18 mouse cellular contexts compared by ENCODE assay signal in genomic region chr2:45356558-45357170, GRCm38 (mm10).
A peak's percentile ranks its signal among the peaks of the same experiment; 100 is the strongest.
DNase-seq lines count a peak whose midpoint lies in the region; ATAC-seq lines count a peak whose summit lies in the region.
"Had no signal": no experiment of that assay in that cellular context is flagged by ENCODE, and none has a peak within 500 bp of the region (broad histone marks: within the 10 kb centered on the region; RNA-seq: fewer than 3 reads in every experiment).

No protein-coding gene starts in this region.

- no peak overlapping the region for H3K4me3 ChIP-seq in kidney, embryonic 16.5 days (ENCODE audit: low read length)
- H3K4me3 ChIP-seq in midbrain, embryonic 16.5 days (ENCODE audit: low read depth, low read length): no peak overlapping the region
- H3K4me3 ChIP-seq in midbrain, embryonic 10.5 days: no peak overlapping the region
- H3K4me3 ChIP-seq in forebrain, embryonic 12.5 days (replicated peaks): no peak overlapping the region
- H3K4me3 ChIP-seq: heart, adult 2 months; neural tube, embryonic 13.5 days had no signal

- no peaks in the 10 kb centered on the region for H3K36me3 ChIP-seq in kidney, embryonic 16.5 days (ENCODE audit: insufficient read depth, low read length)
- H3K36me3 ChIP-seq in midbrain, embryonic 16.5 days (ENCODE audit: control insufficient read depth, insufficient read depth, low read length): no peaks in the 10 kb centered on the region
- H3K36me3 ChIP-seq in midbrain, embryonic 10.5 days: no peaks in the 10 kb centered on the region
- H3K36me3 ChIP-seq in forebrain, embryonic 12.5 days (replicated peaks): no peaks in the 10 kb centered on the region
- H3K36me3 ChIP-seq: G1E; neural tube, embryonic 13.5 days had no signal

- 70% methylated on average over 8 of the region's 8 CpGs for WGBS in kidney, embryonic 16.5 days
- 67% methylated on average over 8 of the region's 8 CpGs for WGBS in midbrain, embryonic 16.5 days
- 86% methylated on average over 8 of the region's 8 CpGs for WGBS in midbrain, embryonic 10.5 days
- WGBS in forebrain, embryonic 12.5 days: 26% methylated on average over 8 of the region's 8 CpGs

- H3K4me2 ChIP-seq in kidney, embryonic 16.5 days (replicated peaks; ENCODE audit: low read depth, low read length): no peak overlapping the region
- H3K4me2 ChIP-seq in midbrain, embryonic 16.5 days (ENCODE audit: low read length): no peak overlapping the region
- 0 out of 2 replicates have a peak overlapping the region, but pooled peaks have one; percentile 15 for H3K4me2 ChIP-seq in forebrain, embryonic 12.5 days
- H3K4me2 ChIP-seq: neural tube, embryonic 13.5 days had no signal

- H3K27ac ChIP-seq in kidney, embryonic 16.5 days (ENCODE audit: low read length): no peak overlapping the region
- no peak overlapping the region for H3K27ac ChIP-seq in midbrain, embryonic 16.5 days (ENCODE audit: low read length)
- H3K27ac ChIP-seq in midbrain, embryonic 10.5 days (replicated peaks): no peak overlapping the region
- peak overlapping the region; percentile 53; the same call in 1 of the 2 replicates for H3K27ac ChIP-seq in forebrain, embryonic 12.5 days
- H3K27ac ChIP-seq: heart, adult 2 months; neural tube, embryonic 13.5 days had no signal

- no peak overlapping the region for H3K9ac ChIP-seq in kidney, embryonic 16.5 days (replicated peaks; ENCODE audit: low read length)
- no peak overlapping the region for H3K9ac ChIP-seq in midbrain, embryonic 16.5 days (ENCODE audit: low read depth, low read length)
- no peak overlapping the region for H3K9ac ChIP-seq in forebrain, embryonic 12.5 days
- H3K9ac ChIP-seq: neural tube, embryonic 13.5 days had no signal

- no peak for DNase-seq in kidney, postnatal 10 days
- no peak for DNase-seq in midbrain, embryonic 10.5 days (ENCODE audit: low spot score)
- peak; percentile 30 for DNase-seq in retina, embryonic 14.5 days (ENCODE audit: low spot score)
- DNase-seq in urinary bladder, postnatal 4 days (ENCODE audit: low spot score in 2 of 2): no peak
- DNase-seq: cerebellum, postnatal 10 days; gastrocnemius, postnatal 14 days; heart, adult 2 months; kidney, adult 9 months; lung, adult 2 months; lung, postnatal 4 days; thymus, postnatal 36 days had no signal

- H3K27me3 ChIP-seq in kidney, embryonic 16.5 days (ENCODE audit: insufficient read depth, low read length): no peaks in the 10 kb centered on the region
- H3K27me3 ChIP-seq in midbrain, embryonic 16.5 days (ENCODE audit: control insufficient read depth, insufficient read depth, low read depth, low read length): no peaks in the 10 kb centered on the region
- no peaks in the 10 kb centered on the region for H3K27me3 ChIP-seq in midbrain, embryonic 10.5 days (ENCODE audit: low read depth, poor library complexity, severe bottlenecking)
- H3K27me3 ChIP-seq in forebrain, embryonic 12.5 days: no peaks in the 10 kb centered on the region
- H3K27me3 ChIP-seq: neural tube, embryonic 13.5 days had no signal

- H3K9me3 ChIP-seq in kidney, embryonic 16.5 days (ENCODE audit: low read length): no peaks in the 10 kb centered on the region
- no peaks in the 10 kb centered on the region for H3K9me3 ChIP-seq in midbrain, embryonic 16.5 days (replicated peaks; ENCODE audit: control insufficient read depth, low read length, poor library complexity, severe bottlenecking)
- no peaks in the 10 kb centered on the region for H3K9me3 ChIP-seq in midbrain, embryonic 10.5 days (replicated peaks)
- H3K9me3 ChIP-seq in forebrain, embryonic 12.5 days: no peaks in the 10 kb centered on the region
- H3K9me3 ChIP-seq: G1E; neural tube, embryonic 13.5 days had no signal

- peak; percentile 73; the same call in 1 of the 2 replicates for ATAC-seq in kidney, embryonic 16.5 days (ENCODE audit: low FRiP score, low TSS enrichment)
- 0 out of 2 replicates have a peak, but pooled peaks have one; percentile 39 for ATAC-seq in midbrain, embryonic 16.5 days
- ATAC-seq in forebrain, embryonic 12.5 days (ENCODE audit: low FRiP score): peak; percentile 80; the same call in 1 of the 2 replicates
- ATAC-seq in monocyte, adult 5-6 weeks (replicated peaks; ENCODE audit: insufficient number of reproducible peaks, low FRiP score, low TSS enrichment, poor library complexity, severe bottlenecking): no peak
- ATAC-seq: CD4-positive, CD25-positive, alpha-beta regulatory T cell, adult 4 months had no signal

- H3K4me1 ChIP-seq in kidney, embryonic 16.5 days (ENCODE audit: insufficient read depth, low read length): no peaks in the 10 kb centered on the region
- H3K4me1 ChIP-seq in midbrain, embryonic 16.5 days (ENCODE audit: control insufficient read depth, insufficient read depth, low read length): no peaks in the 10 kb centered on the region
- no peaks in the 10 kb centered on the region for H3K4me1 ChIP-seq in midbrain, embryonic 10.5 days
- H3K4me1 ChIP-seq in forebrain, embryonic 12.5 days: peaks cover 9% of the 10 kb centered on the region; the same call in 1 of the 2 replicates
- H3K4me1 ChIP-seq: neural tube, embryonic 13.5 days had no signal
